Mouse (Mus musculus) left cerebral cortex, postnatal 36 days (tissue): ENCODE results near the gene March4. TPM values are rescaled to one million over a fixed set of nuclear protein-coding genes. Genes with fewer than 3 reads are reported as not detected.

Experiments
- DNase-seq, 2 experiments: peaks; one replicate each; pipeline ENCODE4 v3.0.0; 2021 to 2022; ENCODE audit warnings: low spot score in 2 of 2, mixed read lengths in 1 of 2
- intact Hi-C: fragments of 180-260 bp; cut with DNase I; formaldehyde crosslinking; loops from one replicate; pipeline ENCODE4 v1.15.1; 2025
- total RNA-seq, 2 experiments: library from RNA; stranded (reverse); gene quantifications; 2 replicates each; pipeline ENCODE4 v1.2.3; 2021

The March4 gene
- total RNA-seq = 10 to 100 TPM; 17.5 to 20.4 TPM

DNA sequence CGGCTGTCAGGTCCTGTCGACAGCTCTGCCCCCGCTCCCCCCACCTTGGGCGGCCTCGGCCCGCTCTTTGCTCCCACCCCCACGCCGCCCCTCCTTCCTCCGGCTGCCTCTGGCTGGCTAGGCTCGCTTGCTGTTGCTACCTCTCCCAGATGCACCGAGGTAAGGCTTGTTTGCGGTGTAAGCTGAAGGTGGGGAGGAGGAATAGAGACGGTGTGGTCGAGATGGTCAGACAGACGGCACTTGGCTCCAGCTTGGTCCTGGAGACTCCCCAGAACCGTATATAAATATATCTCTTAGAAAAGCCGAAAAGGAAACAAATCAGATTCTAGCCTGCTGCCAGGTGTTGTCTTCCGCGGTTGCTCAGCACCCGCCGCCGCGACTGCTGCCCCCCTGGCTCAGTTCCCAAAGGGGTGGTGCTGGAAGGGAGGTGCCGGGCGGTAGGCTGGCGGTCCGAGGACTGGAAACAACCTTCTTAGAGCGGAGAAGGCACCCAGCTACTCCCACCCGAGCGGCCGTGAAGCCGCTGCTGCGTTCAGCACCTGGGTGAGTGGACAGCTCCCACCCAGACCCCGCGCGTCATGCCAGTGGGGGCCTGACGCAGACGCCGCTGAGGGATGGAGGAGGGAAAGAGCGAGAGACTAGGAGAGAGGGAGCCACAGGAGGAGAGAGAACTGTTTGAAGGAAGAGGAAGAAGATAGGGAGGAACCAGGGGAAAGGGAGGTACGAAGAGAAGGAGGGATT lies at the start of gene March4:
March4 (minus strand) TSS at position 320 of the 741 bp plus-strand sequence.
- intact Hi-C loops = loop anchor here (5.0 kb wide), 3 partner anchors 41 to 229 kb away; partner anchors contain the start of gene Xrcc5
- peak; percentile 78 to 86 for DNase-seq

DNA sequence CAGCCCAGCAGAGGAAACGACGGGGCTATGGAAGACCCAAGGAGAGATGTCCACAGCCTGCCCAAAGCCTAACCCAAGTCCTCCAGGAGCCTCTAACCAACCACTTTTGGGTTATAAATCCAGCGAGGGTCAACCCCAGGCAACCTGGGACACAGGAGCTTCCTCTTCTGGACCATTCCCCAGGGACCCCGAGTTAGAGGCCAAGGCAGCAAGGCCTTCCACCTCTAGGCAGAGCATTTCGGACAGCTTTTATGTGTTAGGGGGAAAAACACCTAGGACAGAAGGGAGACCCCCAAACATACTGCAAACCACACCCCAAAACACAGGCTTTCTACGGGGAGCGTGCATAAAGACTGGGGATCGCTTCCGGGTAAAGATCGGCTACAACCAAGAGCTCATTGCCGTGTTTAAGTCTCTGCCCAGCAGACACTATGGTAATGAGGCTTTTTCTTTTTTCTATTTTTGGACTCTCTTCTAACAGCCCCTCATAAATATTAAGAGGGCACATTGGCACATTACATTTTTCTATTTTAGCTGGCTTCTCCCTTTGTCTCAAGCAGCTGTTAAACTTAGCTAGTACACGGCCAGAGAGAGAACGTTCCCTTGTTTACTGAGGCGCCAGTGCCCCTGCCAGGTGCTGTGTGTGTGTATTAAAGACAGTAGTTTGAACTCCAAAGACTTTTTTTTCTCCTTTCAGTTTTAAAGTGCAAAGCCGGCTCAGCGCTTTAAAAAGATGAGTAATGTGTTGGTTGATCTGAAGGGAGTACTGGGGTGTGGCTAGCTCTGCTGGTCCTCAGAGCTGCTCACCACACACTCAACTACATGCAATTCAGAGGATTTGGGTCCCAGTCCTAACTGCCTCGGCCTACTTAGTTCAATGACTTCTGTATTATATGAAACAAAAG lies 49.5 kb upstream of the March4 start:
- no peak for DNase-seq
- intact Hi-C loops = no loop called here

DNA sequence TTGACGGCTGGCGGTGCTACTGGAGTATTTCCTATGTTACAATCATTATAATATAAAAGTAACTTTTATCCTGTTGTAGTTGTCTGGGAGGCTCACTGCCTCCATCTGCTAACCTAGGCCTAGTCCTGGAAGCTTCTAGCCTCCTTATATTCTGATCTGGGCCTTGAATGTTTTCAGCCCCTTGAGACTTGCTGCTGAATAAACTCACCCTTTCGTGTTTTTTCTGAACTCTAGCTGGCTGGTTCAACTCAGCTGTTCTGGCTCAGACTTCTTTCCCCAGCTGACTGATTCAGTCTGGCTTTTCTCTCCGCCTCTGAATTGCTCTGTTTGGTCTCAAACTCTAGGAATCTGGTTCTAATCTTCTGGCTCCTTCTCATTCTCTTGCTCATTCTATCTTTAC lies 47.2 kb upstream of the March4 start:
- intact Hi-C loops = loop anchor here (5.0 kb wide), 1 partner anchor 277 kb away; the partner anchor contains the start of gene Xrcc5
- DNase-seq = no peak

DNA sequence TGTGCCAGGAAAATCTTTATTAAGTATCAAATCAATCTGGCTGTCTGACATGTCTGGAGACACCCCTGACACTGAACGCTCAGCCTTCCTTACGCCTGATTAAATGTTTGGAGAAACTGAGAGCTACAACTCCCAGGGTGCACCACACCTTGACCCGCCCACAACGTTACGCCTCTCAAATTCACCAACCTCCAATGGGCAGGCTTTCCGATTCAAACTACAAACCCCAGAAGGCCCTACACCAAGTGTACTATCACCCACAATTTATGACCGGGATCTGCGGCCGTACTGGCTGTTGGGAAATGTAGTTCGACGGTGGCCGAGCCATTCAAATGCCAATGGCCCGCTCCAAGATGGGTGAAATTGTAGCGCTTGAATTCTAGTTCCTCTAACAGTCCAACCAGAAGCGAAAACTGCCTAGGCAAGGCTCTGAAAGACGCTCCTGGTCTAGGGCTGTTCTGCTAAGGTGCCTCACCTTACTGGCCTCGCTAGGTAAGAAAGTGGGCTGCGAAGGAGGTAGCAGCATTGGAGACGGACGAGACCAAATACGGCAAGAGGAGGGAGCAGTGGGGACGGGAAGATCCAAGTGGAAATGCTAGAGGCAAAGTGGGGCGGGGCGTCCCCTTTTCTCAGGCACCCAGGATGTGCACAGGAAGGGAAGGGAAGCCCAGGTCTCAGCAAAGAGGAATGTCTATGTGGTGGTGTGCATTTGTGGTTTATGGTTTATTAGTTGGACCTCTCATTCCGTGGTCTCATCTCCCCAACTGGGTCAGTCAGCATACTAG lies 46.4 kb upstream of the March4 start, which contains the start of gene Smarcal1:
Smarcal1 (plus strand) TSS at position 305 of the 785 bp plus-strand sequence.
- intact Hi-C loops = loop anchor here (5.0 kb wide), 1 partner anchor 276 kb away; the partner anchor contains the start of gene Xrcc5
- DNase-seq = peak; percentile 96 to 98

DNA sequence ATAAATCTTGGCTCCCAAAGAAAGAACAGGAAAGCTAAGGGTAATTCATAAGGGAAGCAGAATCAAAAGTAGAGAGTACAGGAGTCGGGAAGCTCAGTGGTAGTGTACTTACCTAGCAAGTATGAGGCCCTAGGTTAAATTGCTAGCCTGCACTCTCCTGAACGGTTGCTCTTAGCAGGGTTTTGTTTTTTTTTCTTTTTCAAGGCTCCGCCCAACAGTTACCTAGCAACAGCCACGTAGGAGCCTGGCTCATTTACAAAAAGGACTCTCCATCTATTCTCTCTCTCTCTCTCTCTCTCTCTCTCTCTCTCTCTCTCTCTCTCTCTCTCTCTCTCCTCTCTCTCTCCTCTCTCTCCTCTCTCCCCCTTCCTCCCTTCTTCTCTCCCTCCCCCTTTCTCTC lies 42.1 kb upstream of the March4 start:
- intact Hi-C loops = loop anchor here (5.0 kb wide), 1 partner anchor 42 kb away; the partner anchor contains the start of gene March4
- no peak for DNase-seq

DNA sequence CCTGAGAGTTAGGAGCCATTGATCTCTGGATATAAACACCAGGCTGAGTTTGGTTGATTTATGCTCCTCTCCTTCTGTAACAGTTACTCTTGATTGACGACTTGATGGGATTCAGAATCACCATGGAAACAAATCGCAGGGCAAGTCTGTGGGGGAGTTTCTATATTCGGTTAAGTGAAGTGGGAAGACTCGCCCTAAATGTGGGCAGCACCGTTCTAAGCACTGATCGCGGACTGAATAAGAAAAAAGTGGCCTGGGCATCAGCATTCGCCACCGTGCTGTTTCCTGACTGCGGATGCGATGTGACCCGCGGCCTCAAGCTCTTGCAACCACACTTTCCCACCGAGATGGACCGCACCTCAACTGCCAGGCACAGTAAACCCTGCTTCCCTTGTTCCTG lies 41.6 kb upstream of the March4 start:
- DNase-seq = peak in 1 of 2 experiments; percentile 37
- intact Hi-C loops = loop anchor here (5.0 kb wide), 1 partner anchor 41 kb away; the partner anchor contains the start of gene March4

DNA sequence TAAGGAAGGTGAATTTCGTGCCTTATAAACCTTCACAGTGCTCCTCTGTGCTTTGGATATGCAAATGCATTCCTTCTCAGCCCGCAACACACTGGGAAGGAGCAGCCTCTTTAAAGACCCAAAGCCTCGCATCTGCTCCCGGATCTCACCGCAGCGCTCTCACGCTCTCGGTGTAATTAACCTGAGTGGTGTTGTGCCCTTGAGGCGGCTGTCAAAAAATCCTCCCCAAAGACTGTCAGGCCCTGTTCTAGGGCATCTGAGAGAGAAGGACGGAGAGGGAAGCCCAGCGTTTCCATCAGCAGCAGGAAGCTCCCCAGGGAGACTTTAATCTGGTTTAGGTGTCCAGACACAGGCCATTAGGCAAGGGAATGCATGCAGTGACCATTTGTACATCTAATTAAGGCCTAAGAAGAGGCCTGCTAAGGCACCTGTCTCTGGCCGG lies 40.8 kb upstream of the March4 start:
- DNase-seq = no peak
- intact Hi-C loops = loop anchor here (5.0 kb wide), 1 partner anchor 40 kb away; the partner anchor contains the start of gene March4

DNA sequence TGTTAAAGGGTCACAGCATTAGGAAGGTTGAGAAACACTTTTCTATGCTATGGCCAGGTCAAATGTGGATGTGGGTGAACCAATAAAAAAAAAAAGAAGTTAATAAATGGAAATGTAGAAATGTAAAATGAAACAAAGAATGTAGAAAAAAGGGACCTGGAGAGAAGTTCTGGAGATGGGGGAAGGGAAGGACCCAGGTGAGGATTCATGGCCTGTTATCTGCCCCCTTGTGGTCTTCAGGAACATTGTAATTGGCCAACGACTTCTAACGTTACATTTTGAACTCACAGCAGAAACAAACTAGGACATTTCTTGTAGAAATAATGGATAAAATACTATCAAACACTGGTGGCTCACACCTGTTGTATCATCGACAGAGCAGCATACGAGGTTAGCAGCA lies 38.4 kb upstream of the March4 start:
- DNase-seq = no peak
- intact Hi-C loops = loop anchor here (5.0 kb wide), 1 partner anchor 38 kb away; the partner anchor contains the start of gene March4

DNA sequence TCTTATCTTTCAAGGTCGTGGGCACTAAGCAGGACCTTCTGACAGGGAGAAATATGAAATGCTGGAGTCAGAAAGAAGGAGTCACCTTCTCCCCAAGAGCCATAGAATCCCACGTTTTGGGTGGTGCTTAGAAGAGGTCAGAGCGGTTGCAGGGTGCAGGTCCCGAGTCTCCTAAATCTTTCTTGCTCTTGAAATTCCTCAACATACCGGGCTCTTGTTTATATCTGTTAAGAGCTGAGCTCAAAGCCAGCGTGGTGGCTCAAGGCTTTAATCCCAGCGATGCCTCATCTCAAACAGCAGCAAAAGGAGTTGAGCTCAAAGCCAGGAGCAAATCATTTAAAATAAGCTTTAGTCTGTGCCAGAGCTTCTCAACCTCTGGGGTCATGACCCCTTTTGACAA lies 37.9 kb upstream of the March4 start:
- no peak for DNase-seq
- intact Hi-C loops = loop anchor here (5.0 kb wide), 1 partner anchor 37 kb away; the partner anchor contains the start of gene March4

DNA sequence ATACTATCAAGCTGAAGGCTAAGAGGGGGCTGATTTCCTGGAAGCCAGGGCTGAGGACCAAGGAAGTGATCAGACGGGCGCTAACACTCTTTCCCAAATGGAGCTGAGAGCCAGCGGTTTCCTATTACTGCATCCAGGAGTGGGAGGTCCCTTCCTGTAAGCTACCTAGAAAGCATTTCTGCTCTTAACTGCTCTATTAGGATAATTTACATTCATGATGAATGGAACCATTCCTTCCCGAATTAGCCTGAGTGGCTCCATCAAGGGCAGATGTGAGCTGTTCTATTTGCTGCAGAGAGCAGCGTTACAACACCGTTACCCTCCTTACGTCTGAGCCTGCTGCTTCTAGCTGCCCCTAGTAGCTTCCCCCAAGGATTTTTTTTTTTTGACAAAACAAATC lies 37.3 kb upstream of the March4 start:
- intact Hi-C loops = no loop called here
- no peak for DNase-seq

DNA sequence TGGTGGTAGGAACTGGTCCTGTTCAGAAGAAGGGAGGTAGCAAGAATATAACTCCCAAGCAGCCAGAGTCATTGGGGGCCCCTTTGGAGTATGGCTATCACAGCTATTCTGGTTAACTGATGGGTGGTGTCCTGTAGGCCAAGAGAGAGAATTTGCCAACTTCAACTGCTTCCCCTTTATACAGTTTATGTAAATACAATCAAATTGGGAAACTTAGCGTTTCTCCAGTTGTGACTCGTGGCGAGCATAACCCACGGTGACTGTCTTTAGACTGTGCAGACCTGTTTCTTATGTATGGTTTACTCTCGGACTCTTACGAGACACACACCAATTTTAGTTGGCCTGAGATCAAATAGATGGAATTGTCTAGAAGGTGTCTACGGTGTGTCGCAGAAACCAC lies 32.0 kb upstream of the March4 start:
- intact Hi-C loops = no loop called here
- no peak for DNase-seq

DNA sequence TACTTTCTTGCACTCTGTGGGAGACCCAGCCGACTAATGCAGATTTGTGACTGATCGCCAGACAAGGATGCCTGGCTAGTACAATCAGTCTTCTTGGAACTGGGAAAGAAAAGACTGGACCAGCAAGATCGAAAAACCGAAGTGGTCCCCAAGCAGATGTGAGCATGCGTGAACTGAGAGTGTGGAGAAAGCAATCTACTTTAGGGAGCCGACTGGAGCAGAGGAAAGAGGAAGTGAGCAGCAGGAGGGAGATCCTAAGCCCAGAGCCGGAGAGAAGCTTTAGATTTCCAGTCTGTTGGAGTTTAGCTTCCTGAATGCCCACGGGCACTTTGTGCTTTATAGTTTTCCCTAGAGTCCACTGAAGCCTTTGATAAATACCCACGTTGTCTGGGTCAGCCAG lies 30.3 kb upstream of the March4 start:
- no peak for DNase-seq
- intact Hi-C loops = no loop called here

DNA sequence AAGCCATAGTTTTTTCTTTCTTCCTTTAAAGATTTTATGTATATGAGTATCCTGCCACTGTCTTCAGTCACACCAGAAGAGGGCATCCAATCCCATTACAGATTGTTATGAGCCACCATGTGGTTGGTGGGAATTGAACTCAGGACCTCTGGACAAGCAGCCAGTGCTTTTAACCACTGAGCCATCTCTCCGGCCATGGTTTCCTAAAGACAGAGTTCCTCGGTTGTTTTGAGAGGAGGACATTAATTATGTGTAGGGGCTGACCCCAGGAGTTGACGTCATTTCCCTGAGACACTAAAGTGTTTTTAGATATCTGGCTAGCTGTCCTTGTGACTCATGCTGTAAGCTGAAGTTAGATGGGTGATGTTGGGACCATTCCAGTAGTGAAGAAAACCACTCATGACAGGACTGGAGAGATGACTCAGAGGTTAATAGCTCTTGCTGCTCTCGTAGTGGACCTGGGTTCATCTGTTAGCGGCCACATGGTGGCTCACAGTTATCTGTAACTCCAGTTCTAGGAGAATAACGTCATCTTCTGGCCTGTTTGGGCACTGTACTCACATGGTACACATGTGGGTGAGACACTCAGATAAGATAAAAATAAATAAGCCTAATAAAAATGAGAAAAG lies 27.7 kb upstream of the March4 start:
- intact Hi-C loops = no loop called here
- DNase-seq = no peak

DNA sequence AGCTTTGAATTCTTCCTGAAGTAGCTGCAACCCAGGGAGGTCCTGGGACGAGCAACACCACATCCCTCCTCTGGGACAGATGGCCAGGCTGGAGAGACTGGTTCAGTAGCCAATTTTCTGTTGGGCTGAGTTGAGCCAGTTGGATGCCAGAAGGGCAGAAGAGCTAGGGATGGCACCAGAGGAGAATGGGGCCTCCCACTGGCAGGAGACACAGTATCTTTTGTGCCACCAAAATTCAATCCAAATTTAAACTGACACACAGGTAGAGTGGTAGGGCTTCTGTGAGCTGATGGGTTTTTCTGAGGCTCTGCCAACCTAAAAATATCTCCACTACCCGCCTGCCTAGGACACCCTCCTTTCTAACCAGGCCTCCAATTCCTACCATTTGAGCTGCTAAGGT lies 21.9 kb upstream of the March4 start:
- DNase-seq = no peak
- intact Hi-C loops = no loop called here

DNA sequence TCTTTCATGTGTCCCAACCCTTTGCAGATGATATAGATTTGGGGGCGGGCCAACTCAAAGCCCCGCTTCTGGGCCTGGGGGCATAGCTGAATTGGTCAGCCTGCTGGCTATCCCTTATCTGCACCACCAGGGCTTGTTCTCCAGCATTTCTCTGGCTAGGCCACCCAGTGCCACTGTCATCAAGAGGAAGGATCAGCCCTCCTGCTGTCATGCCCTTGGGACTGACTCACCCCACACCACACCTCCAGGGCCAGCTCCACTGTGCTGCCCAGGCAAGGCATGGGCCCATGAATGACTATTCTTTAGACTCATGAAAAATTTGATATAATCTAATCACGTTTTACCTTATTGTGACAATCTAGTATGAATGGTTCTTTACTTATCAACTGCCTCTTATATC lies 19.7 kb upstream of the March4 start:
- DNase-seq = no peak
- intact Hi-C loops = no loop called here

DNA sequence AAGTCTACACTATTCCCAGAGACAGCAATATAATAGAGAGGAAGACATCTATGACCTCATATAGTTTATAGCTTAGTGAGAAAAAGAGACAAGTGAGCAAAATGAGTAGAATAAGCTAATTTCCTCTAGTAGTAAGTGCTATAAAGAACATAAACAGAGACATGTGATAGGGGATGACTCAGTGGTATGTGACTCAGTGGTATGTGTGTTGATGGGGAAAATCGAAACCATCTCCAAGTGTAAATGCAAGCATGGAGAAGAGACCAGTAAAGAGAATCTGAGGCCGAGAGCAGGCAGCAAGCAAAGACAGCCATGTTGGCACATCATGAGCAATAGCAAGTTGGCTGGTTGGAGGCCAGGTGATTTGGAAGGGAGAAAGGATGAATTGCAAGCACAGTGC lies 13.6 kb upstream of the March4 start:
- intact Hi-C loops = no loop called here
- DNase-seq = no peak

DNA sequence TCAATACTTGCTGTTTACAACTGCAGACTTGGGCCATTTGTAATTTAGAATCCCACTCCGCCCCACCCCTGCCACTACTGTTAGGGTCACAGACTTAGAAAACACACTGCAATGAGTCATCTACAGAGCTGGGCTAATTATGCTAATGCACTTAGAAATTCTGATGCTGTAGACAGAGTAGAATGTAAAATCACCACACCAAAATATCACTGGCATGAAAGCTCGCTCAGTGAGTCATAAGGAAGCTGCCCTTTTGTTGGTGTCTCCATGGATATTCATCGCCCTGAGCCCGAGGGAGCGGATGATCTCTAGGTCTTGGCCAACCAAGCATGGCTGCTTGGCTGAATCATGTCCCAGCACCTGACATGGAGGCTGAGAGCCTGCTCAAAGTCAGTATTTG lies 1.5 kb upstream of the March4 start:
- DNase-seq = no peak
- intact Hi-C loops = loop anchor here (5.0 kb wide), 3 partner anchors 39 to 231 kb away; partner anchors contain the start of gene Xrcc5

DNA sequence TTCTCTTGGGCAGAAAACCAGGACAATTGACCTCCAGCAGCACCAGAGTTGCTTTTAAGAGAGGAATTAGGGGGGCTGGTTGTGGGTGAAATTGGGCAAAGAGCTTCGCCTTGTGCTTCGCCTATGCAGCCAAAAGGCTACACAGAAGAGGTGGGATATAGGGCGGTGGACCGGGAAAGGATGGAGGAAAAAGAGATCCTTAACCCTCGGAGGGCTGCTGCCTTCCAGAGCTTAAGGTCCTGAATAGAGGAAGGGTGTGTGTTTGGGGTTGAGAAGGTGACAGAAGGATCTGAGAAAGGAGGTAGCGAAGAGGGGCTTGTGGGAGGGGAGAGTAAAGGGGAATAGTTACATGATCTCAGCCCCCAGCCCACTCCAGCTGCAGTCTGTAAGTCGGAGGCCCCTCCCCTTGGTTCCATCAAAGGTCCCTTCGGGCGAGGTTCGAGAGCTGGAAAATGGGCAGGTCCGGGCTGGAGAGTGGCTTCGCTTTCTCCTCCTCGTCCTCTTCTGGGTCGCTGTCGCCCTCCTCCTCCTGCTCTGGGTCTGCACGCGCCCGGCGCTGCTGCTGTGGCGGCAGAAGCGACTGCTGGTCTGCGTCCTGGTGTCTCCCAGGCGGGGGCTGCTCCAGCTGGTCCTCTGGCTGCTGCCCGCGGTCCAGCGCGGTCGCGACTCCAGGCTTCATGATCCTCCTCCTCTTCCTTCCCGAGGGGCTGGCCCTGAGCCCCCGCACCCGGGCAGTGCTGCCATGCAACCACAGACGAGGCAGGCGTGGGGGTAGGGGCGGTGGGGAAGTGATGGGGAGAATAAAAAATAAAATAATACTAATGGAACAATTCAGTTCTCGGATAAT lies 782 bp downstream of the March4 start:
- intact Hi-C loops = loop anchor here (5.0 kb wide), 3 partner anchors 41 to 229 kb away; partner anchors contain the start of gene Xrcc5
- peak; percentile 51 to 68 for DNase-seq
